ENCODE assay signal across 24 mouse cellular contexts in genomic region chr10:85011066-85011465, GRCm38 (mm10).
A peak's percentile ranks its signal among the peaks of the same experiment; 100 is the strongest.
DNase-seq lines count a peak whose midpoint lies in the region; ATAC-seq lines count a peak whose summit lies in the region.
"Had no signal": no experiment of that assay in that cellular context is flagged by ENCODE, and none has a peak within 500 bp of the region (broad histone marks: within the 10 kb centered on the region; RNA-seq: fewer than 3 reads in every experiment).

No protein-coding gene starts in this region.

- no peak overlapping the region for H3K4me3 ChIP-seq in neural tube, embryonic 14.5 days (ENCODE audit: low read depth, low read length)
- H3K4me3 ChIP-seq in forebrain, embryonic 12.5 days (replicated peaks): no peak overlapping the region
- H3K4me3 ChIP-seq: embryonic facial prominence, embryonic 13.5 days; forebrain, embryonic 13.5 days; heart, embryonic 10.5 days; hindbrain, embryonic 13.5 days had no signal

- DNase-seq in adrenal gland, postnatal 14 days: peak; percentile 11
- DNase-seq in adrenal gland, postnatal 10 days: no peak
- DNase-seq in neural tube, embryonic 10.5 days (ENCODE audit: extremely low spot score, low spot score): no peak
- peak; percentile 35 for DNase-seq in brain, adult 2 months (ENCODE audit: low read depth, low spot score)
- DNase-seq in right cerebral cortex, postnatal 4 days: no peak
- DNase-seq: cerebellum, adult 18-20 months; cerebellum, adult 9-11 months; cerebellum, postnatal 36 days; gastrocnemius, postnatal 36 days; heart, adult 18-20 months; heart, postnatal 10 days; heart, postnatal 4 days; kidney, adult 11 months had no signal

- 0 out of 2 replicates have a peak overlapping the region, but pooled peaks have one; percentile 34 for H3K27ac ChIP-seq in neural tube, embryonic 14.5 days (ENCODE audit: low read depth, low read length)
- H3K27ac ChIP-seq in forebrain, embryonic 12.5 days: no peak overlapping the region
- H3K27ac ChIP-seq: embryonic facial prominence, embryonic 13.5 days; forebrain, embryonic 13.5 days; heart, embryonic 10.5 days; hindbrain, embryonic 13.5 days; hindbrain, postnatal 0 days had no signal

- H3K27me3 ChIP-seq in neural tube, embryonic 14.5 days (ENCODE audit: control insufficient read depth, insufficient read depth, low read length): no peaks in the 10 kb centered on the region
- H3K27me3 ChIP-seq in forebrain, embryonic 12.5 days: peaks cover 69% of the 10 kb centered on the region
- H3K27me3 ChIP-seq: embryonic facial prominence, embryonic 13.5 days; hindbrain, embryonic 13.5 days; Patski had no signal

- H3K36me3 ChIP-seq in neural tube, embryonic 14.5 days (ENCODE audit: control insufficient read depth, insufficient read depth, low read length): peaks cover 9% of the 10 kb centered on the region
- peaks cover 13% of the 10 kb centered on the region for H3K36me3 ChIP-seq in forebrain, embryonic 12.5 days (replicated peaks)

- H3K4me1 ChIP-seq in neural tube, embryonic 14.5 days (ENCODE audit: control insufficient read depth, insufficient read depth, low read length): peaks cover 8% of the 10 kb centered on the region; the same call in 1 of the 2 replicates
- peaks cover 44% of the 10 kb centered on the region for H3K4me1 ChIP-seq in forebrain, embryonic 12.5 days
- H3K4me1 ChIP-seq: embryonic facial prominence, embryonic 13.5 days had no signal

- 12% methylated on average over 2 of the region's 2 CpGs for WGBS in neural tube, embryonic 14.5 days
- 77% methylated on average over 2 of the region's 2 CpGs for WGBS in forebrain, embryonic 12.5 days

- no peak overlapping the region for H3K9ac ChIP-seq in neural tube, embryonic 14.5 days (replicated peaks; ENCODE audit: low read depth, low read length)
- no peak overlapping the region for H3K9ac ChIP-seq in forebrain, embryonic 12.5 days
- H3K9ac ChIP-seq: embryonic facial prominence, embryonic 13.5 days; forebrain, embryonic 13.5 days; hindbrain, embryonic 13.5 days had no signal

- no peaks in the 10 kb centered on the region for H3K9me3 ChIP-seq in neural tube, embryonic 14.5 days (ENCODE audit: control insufficient read depth, low read length)
- no peaks in the 10 kb centered on the region for H3K9me3 ChIP-seq in forebrain, embryonic 12.5 days
- H3K9me3 ChIP-seq: embryonic facial prominence, embryonic 13.5 days; forebrain, embryonic 13.5 days; G1E; heart, embryonic 10.5 days; hindbrain, embryonic 13.5 days had no signal

- ATAC-seq in neural tube, embryonic 14.5 days (ENCODE audit: low read depth): no peak
- ATAC-seq in forebrain, embryonic 12.5 days (ENCODE audit: low FRiP score): no peak
- ATAC-seq: activated CD4-positive, CD25-positive, alpha-beta regulatory T cell, adult 4 months; CD4-positive, CD25-positive, alpha-beta regulatory T cell, adult 4 months; forebrain, embryonic 13.5 days; hindbrain, postnatal 0 days; Patski had no signal

- no peak overlapping the region for H3K4me2 ChIP-seq in neural tube, embryonic 14.5 days (ENCODE audit: low read depth, low read length)
- no peak overlapping the region for H3K4me2 ChIP-seq in forebrain, embryonic 12.5 days
- H3K4me2 ChIP-seq: embryonic facial prominence, embryonic 13.5 days; forebrain, embryonic 13.5 days; hindbrain, embryonic 13.5 days had no signal

Comparison
In these comparisons a context has a peak if more than half of its experiments do, and no peak if none do; other contexts are left out.
1. DNase-seq: peak in adrenal gland, postnatal 14 days (single experiment) and brain, adult 2 months (single experiment); none in adrenal gland, postnatal 10 days (single experiment), neural tube, embryonic 10.5 days (single experiment) and right cerebral cortex, postnatal 4 days (single experiment).